Mouse (Mus musculus): ENCODE measurements around the gene Mthfr. TPM values are rescaled to one million over a fixed set of nuclear protein-coding genes. Genes with fewer than 3 reads are reported as not detected.

Gene Mthfr
- polyA plus RNA-seq, 2 experiments: 7.0 to 9.2 TPM

GRCm38 (mm10) chr4:148024003-148024402, 14.9 kb upstream of the Mthfr start:
- TF ChIP-seq CTCF (IDR thresholded peaks at IDR 0.05; ENCODE audit: low read depth): no peak
- no peak for TF ChIP-seq EP300 (IDR thresholded peaks at IDR 0.05; ENCODE audit: low read depth)
- Histone ChIP-seq H3K36me3 (replicated peaks; ENCODE audit: control insufficient read depth, insufficient read depth, low read depth) (no peaks in the 10 kb centered on the region; the same call in 1 of the 2 replicates), H3K4me3 (ENCODE audit: insufficient read depth in 1 of 2, low read depth in 2 of 2, low read length in 2 of 2) (no peak overlapping the region), H3K27me3 (ENCODE audit: control insufficient read depth, insufficient read depth, low read length) (no peaks in the 10 kb centered on the region), H3K27ac (no peak overlapping the region), H3K4me1 (replicated peaks; ENCODE audit: control insufficient read depth in 2 of 2, insufficient read depth in 2 of 2, low read length in 1 of 2) (no peaks in the 10 kb centered on the region), H3K9ac (replicated peaks) (no peak overlapping the region), H3K9me3 (ENCODE audit: control insufficient read depth, low read length) (no peaks in the 10 kb centered on the region), H3K4me2 (ENCODE audit: low read depth) (no peak overlapping the region)
- no peak for ATAC-seq (ENCODE audit: insufficient read depth)
- no peak for DNase-seq (ENCODE audit: low read depth in 3 of 3, low spot score in 3 of 3)
- 82% methylated on average over 3 of the region's 3 CpGs for WGBS (ENCODE audit: insufficient replicate concordance)

- no peaks in the 10 kb centered on the region for H3K27me3 ChIP-seq (ENCODE audit: control insufficient read depth, insufficient read depth, low read length)
- H3K4me3 ChIP-seq (ENCODE audit: insufficient read depth in 1 of 2, low read depth in 2 of 2, low read length in 2 of 2): no peak overlapping the region
- H3K27ac ChIP-seq: no peak overlapping the region
- no peaks in the 10 kb centered on the region for H3K9me3 ChIP-seq (ENCODE audit: control insufficient read depth, low read length)
- 85% methylated on average over 7 of the region's 7 CpGs for WGBS (ENCODE audit: insufficient replicate concordance)
- no peak overlapping the region for H3K4me2 ChIP-seq (ENCODE audit: low read depth)
- H3K9ac ChIP-seq (replicated peaks): no peak overlapping the region
- TF ChIP-seq EP300 (IDR thresholded peaks at IDR 0.05; ENCODE audit: low read depth) (no peak), CTCF (IDR thresholded peaks at IDR 0.05; ENCODE audit: low read depth) (no peak)
- ATAC-seq (ENCODE audit: insufficient read depth): no peak
- no peak for DNase-seq (ENCODE audit: low read depth in 3 of 3, low spot score in 3 of 3)
- H3K4me1 ChIP-seq (replicated peaks; ENCODE audit: control insufficient read depth in 2 of 2, insufficient read depth in 2 of 2, low read length in 1 of 2): no peaks in the 10 kb centered on the region
- H3K36me3 ChIP-seq (replicated peaks; ENCODE audit: control insufficient read depth, insufficient read depth, low read depth): no peaks in the 10 kb centered on the region; the same call in 1 of the 2 replicates
Observed at GRCm38 (mm10) chr4:148029297-148029696, 9.6 kb upstream of the Mthfr start.

GRCm38 (mm10) chr4:148030506-148030905, 8.4 kb upstream of the Mthfr start:
- no peak overlapping the region for H3K9ac ChIP-seq (replicated peaks)
- no peak overlapping the region for H3K4me2 ChIP-seq (ENCODE audit: low read depth)
- no peaks in the 10 kb centered on the region for H3K4me1 ChIP-seq (replicated peaks; ENCODE audit: control insufficient read depth in 2 of 2, insufficient read depth in 2 of 2, low read length in 1 of 2)
- H3K9me3 ChIP-seq (ENCODE audit: control insufficient read depth, low read length): no peaks in the 10 kb centered on the region
- H3K4me3 ChIP-seq (ENCODE audit: insufficient read depth in 1 of 2, low read depth in 2 of 2, low read length in 2 of 2): no peak overlapping the region
- H3K27ac ChIP-seq: no peak overlapping the region
- H3K36me3 ChIP-seq (replicated peaks; ENCODE audit: control insufficient read depth, insufficient read depth, low read depth): no peaks in the 10 kb centered on the region
- WGBS (ENCODE audit: insufficient replicate concordance): 81% methylated on average over 5 of the region's 5 CpGs
- TF ChIP-seq EP300 (IDR thresholded peaks at IDR 0.05; ENCODE audit: low read depth) (no peak), CTCF (IDR thresholded peaks at IDR 0.05; ENCODE audit: low read depth) (no peak)
- DNase-seq (ENCODE audit: low read depth in 3 of 3, low spot score in 3 of 3): no peak
- ATAC-seq (ENCODE audit: insufficient read depth): no peak
- no peaks in the 10 kb centered on the region for H3K27me3 ChIP-seq (ENCODE audit: control insufficient read depth, insufficient read depth, low read length)

- Histone ChIP-seq H3K27me3 (ENCODE audit: control insufficient read depth, insufficient read depth, low read length) (no peaks in the 10 kb centered on the region), H3K9ac (replicated peaks) (no peak overlapping the region), H3K4me2 (ENCODE audit: low read depth) (no peak overlapping the region), H3K36me3 (replicated peaks; ENCODE audit: control insufficient read depth, insufficient read depth, low read depth) (no peaks in the 10 kb centered on the region), H3K4me1 (replicated peaks; ENCODE audit: control insufficient read depth in 2 of 2, insufficient read depth in 2 of 2, low read length in 1 of 2) (peaks cover 7 to 8% of the 10 kb centered on the region in 2 experiments; a peak in 3 of 4 replicates), H3K27ac (no peak overlapping the region), H3K9me3 (ENCODE audit: control insufficient read depth, low read length) (no peaks in the 10 kb centered on the region), H3K4me3 (ENCODE audit: insufficient read depth in 1 of 2, low read depth in 2 of 2, low read length in 2 of 2) (no peak overlapping the region)
- no peak for TF ChIP-seq CTCF (IDR thresholded peaks at IDR 0.05; ENCODE audit: low read depth)
- no peak for TF ChIP-seq EP300 (IDR thresholded peaks at IDR 0.05; ENCODE audit: low read depth)
- ATAC-seq (ENCODE audit: insufficient read depth) (no peak), DNase-seq (ENCODE audit: low read depth in 3 of 3, low spot score in 3 of 3) (no peak)
- 48% methylated on average over 7 of the region's 7 CpGs for WGBS (ENCODE audit: insufficient replicate concordance)
Observed at GRCm38 (mm10) chr4:148033858-148034410, 4.9 kb upstream of the Mthfr start.

GRCm38 (mm10) chr4:148035440-148035839, 3.4 kb upstream of the Mthfr start:
- Histone ChIP-seq H3K4me1 (replicated peaks; ENCODE audit: control insufficient read depth in 2 of 2, insufficient read depth in 2 of 2, low read length in 1 of 2) (peaks cover 16 to 17% of the 10 kb centered on the region in 2 experiments), H3K27me3 (ENCODE audit: control insufficient read depth, insufficient read depth, low read length) (no peaks in the 10 kb centered on the region), H3K4me2 (ENCODE audit: low read depth) (no peak overlapping the region), H3K9me3 (ENCODE audit: control insufficient read depth, low read length) (no peaks in the 10 kb centered on the region), H3K27ac (no peak overlapping the region), H3K4me3 (ENCODE audit: insufficient read depth in 1 of 2, low read depth in 2 of 2, low read length in 2 of 2) (no peak overlapping the region), H3K36me3 (replicated peaks; ENCODE audit: control insufficient read depth, insufficient read depth, low read depth) (no peaks in the 10 kb centered on the region), H3K9ac (replicated peaks) (no peak overlapping the region)
- ATAC-seq (ENCODE audit: insufficient read depth): no peak
- TF ChIP-seq EP300 (IDR thresholded peaks at IDR 0.05; ENCODE audit: low read depth) (no peak), CTCF (IDR thresholded peaks at IDR 0.05; ENCODE audit: low read depth) (no peak)
- DNase-seq (ENCODE audit: low read depth in 3 of 3, low spot score in 3 of 3): no peak
- WGBS (ENCODE audit: insufficient replicate concordance): 72% methylated on average over 3 of the region's 3 CpGs

All from liver, embryonic 14.5 days (tissue).